Mouse (Mus musculus) frontal cortex, adult 2 months (tissue): ENCODE data around the gene Erv3. TPM values are rescaled to one million over a fixed set of nuclear protein-coding genes. Genes with fewer than 3 reads are reported as not detected.

Experiments used
- DNase-seq, 2 experiments: peaks; one replicate each; pipeline ENCODE4 v3.0.0; 2022; ENCODE audit warnings: low spot score in 1 of 2; ENCODE audit errors: extremely low spot score in 1 of 2
- polyA plus RNA-seq: library from polyadenylated mRNA; depleted of rRNA; stranded (reverse); fragments of >200 nt; gene quantifications from 2 replicates; pipeline ENCODE4 v1.2.3, GENCODE M21; 2012; rRNA removed

The Erv3 gene
- polyA plus RNA-seq, 1 experiment = 0.48 TPM

DNA sequence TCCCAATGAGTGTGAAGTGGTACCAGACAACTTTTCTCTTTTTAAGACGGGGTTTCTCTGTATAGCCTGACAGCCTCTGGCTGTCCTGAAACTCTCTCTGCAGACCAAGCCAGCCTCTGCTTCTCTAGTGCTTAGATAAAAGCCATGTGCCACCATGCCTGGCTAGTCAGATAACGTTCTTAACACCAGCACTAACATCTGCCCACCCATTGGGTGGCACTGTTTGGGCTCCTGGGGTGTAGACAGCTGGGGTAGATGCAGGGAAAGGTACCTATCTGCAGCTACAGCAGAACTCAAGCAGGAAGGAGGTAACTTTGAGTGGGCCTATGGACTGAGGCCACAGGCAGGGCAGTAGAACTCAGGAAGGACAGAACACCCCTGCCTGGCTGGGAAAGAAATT is 34.0 kb downstream of the Erv3 start:
- DNase-seq = no peak

DNA sequence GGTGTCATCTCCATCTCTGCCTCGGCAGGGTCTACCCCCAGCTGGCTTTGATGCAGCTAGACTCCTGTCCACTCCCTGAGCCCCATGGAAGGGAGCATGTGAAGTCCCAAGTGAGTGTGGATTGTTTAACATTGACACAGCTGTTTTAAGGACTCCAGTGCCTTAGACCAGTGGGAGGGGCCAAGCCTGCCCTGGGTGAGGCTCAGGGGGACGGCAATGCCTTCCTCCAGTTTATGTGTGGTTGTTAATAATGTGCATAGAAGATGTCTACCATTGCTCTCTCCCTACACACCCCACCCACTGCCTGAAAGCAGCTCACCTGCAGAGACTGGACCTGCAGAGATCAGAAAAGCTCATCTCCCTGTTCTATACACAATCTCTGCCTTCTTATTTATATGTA is 35.6 kb downstream of the Erv3 start:
- DNase-seq = no peak

DNA sequence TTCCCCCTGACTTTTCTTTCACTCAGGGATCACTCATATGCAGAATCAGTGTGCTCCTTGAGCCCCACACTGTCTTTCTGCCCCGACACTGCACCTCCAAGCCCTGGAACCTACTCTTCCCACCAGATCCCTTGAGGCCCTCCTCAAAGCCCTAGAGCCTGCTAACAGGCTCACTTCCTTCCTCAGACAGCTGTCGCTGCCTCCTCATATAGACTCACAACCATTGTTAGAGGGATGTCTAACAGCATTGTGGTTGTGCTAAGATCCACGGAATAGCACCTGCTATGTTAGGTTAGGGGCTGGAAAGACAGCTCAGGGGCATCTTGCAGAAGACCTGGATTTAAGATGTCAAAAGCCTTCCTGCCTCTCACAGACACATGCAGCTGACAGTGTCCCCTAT is 37.1 kb downstream of the Erv3 start:
- no peak for DNase-seq

DNA sequence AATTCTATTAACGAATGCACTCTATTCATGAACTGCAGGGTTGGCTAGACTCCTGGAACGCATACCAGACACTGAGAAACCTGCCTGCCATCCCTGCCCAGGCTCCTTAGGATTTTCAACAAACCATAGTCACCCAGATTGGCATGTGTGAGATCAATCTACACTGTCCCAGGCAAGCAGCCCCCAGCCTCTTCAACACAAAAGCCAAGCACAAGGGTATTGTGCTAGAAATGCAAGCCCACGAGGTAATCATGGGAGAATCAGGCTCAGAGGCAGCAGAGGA is 37.9 kb downstream of the Erv3 start:
- DNase-seq = no peak

DNA sequence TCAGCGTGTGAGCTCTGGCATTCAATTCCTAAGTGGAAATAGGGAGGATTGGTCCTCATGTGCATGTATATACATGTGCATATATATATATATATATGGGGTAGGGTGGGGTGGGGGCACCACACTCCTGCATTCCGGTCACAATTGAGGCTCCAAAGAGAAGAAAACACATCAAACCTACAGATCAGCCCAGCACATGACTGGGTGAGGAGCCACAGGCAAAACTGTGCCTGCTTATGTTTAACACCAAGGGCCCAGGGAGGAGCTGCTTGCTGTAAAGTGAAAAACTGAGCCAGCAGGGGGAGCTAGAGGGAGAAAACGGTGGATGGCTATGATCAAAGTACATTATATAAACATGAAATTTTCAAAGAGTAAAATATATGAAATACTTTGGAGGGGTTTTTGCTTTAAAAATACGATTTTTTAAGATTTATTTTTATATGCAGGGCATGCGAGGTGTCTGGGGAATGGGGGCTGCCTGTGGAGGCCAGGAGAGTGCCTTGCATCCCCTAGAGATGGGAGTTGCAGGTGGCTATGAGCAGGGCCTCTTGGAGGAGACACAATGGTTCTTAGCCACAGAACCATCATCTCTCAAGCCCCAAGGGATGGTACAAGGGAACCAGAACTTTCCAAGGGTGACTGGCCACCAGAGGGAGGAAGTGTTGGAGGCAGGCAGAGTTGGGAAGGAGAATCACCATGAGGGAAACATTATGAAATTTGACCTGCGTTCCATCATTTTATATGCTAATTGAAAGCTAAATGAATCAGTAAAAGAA is 38.4 kb downstream of the Erv3 start:
- DNase-seq = peak; percentile 58 to 98

DNA sequence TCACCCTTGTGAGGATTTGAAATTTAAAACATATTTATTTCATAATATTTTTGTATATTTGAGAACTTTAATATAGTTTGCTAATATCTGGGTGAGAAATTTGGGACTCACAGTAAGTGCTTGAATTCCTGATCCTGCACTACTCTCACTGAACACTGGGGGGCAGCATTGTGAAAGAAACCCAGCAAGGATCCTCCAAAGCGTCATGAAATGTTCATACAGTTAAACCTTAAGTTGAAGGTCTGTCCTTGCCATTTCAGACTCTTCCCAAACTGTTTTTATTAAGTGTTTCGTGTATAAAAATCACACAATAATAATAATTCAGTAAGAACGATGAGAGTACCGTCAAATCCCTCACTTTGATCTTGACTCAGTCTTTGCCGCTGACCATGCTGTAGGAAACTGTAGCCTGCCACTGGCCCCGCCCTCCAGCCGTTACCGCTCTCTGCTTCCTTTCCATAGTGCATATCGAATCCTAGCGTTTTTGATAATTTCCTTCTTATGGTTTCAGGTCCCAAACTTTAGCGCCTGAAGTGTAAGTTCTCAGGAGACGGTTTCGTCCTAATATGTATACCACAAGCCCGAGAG is 39.4 kb downstream of the Erv3 start:
- peak; percentile 63 to 96 for DNase-seq

DNA sequence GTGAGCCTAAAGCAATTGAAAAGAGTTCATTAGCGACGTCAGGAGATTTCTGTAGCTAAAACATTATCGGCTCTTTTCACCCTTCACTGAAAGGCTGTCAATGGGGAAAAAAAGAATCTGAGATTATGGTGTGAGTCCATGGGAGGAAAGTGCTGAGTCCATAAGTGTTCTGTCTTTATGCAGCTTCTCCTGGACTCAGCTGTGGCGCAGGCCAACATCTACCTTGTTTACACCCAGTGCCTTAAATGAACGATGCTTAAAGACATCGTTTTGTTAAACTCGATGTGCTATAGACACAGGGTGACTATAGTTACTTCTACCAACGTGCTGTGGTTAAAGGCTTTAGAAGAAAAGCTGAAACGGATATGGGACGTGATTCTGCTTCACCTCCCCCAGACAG is 45.2 kb downstream of the Erv3 start:
- no peak for DNase-seq

GRCm38 (mm10) chr2:131813437-131813836 is 46.1 kb downstream of the Erv3 start:
- DNase-seq = no peak

DNA sequence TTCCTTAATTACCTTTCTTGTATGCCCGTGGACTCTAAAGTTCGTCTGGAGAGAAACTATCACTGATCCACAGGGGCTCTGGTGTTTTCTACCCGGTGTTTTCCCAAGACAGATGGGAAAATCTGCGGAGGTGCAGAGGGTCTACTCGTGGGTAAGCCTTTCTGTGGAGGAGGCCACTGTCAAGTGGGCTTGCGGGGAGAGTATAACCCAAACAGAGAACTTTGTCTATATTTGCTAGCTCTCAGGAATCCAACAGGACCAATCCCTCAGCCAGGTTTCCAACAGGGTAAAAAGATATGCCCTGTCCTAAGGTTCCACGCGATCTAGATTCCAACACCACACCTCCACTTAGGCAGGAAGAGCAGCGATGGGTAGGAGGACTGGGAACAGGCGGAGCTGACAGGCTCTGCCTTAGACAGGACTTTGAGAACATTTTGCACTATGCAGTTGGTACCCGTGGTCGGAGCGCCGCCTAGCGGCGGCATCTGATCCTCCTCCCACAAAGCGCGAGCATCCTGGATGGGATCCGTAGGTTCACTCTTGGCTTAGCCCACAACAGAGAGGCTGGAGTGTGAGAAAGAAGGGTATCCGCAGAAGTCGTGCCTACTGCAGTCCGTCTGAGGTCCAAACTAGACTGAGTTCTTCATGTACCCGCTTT is 46.9 kb downstream of the Erv3 start:
- peak; percentile 51 to 81 for DNase-seq

DNA sequence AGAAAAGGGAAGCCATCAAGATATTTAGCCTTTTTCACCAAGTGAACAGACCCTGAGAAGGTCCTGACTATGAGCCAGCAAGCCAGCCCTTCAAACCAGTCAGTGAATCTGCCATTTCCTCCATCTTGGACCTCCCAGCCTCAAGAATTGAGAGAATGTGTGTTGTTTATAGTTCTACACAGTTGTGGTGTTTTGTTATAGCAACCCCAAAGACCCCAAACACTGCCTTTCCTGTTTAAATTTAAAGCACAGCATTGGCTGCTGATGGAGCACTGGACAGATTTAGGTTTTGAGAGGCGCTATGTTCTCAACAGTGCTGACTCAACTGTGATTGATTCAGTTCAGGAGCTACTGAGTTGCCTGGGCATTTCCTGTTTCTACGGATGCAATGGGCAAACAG is 47.9 kb downstream of the Erv3 start:
- DNase-seq = no peak

- no peak for DNase-seq
These were observed 50.7 kb downstream of the Erv3 start for GRCm38 (mm10) chr2:131808856-131809255.

GRCm38 (mm10) chr2:131807660-131808059 is 51.9 kb downstream of the Erv3 start:
- DNase-seq = no peak

GRCm38 (mm10) chr2:131806863-131807262 is 52.7 kb downstream of the Erv3 start:
- no peak for DNase-seq

GRCm38 (mm10) chr2:131805306-131805705 is 54.2 kb downstream of the Erv3 start:
- DNase-seq = no peak

GRCm38 (mm10) chr2:131803801-131804200 is 55.7 kb downstream of the Erv3 start:
- no peak for DNase-seq

Other genes starting within 250 kb of the Erv3 start
- gene Prnp, start 50.2 kb upstream of the Erv3 start, polyA plus RNA-seq = 648 and 723 TPM in 2 replicates
- not detected in 2 replicates for gene Prn, start 50.2 kb upstream of the Erv3 start, polyA plus RNA-seq
- gene Prnd, start 91.1 kb upstream of the Erv3 start, polyA plus RNA-seq = 0.56 and 0.95 TPM in 2 replicates
- 31.4 and 35.8 TPM in 2 replicates for gene Rassf2, start 170.5 kb upstream of the Erv3 start, polyA plus RNA-seq